Mouse (Mus musculus) cerebellum, postnatal 25 days (tissue): ENCODE data around the gene Ccl11.
A peak's percentile ranks its signal among the peaks of the same experiment; 100 is the strongest.

ENCODE experiments used
- DNase-seq, 2 experiments: peaks; one replicate each; pipeline ENCODE4 v3.0.0; 2021; ENCODE audit warnings: mixed read lengths in 2 of 2

Ccl11 gene

DNA sequence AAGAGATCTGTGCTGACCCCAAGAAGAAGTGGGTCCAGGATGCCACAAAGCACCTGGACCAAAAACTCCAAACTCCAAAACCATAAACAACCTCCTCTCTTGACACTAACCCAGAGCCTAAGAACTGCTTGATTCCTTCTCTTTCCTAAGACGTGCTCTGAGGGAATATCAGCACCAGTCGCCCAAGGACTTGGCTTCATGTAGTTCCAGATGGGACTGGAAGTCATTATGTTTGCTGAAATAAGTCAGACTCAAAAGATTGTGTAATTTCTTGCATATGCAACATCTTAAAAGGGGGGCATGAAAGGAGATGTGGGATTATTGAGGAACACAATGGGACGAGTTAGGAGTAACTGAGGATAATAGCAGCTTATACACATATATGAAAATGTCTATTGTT is 4.6 kb downstream of the Ccl11 start:
- no peak for DNase-seq

DNA sequence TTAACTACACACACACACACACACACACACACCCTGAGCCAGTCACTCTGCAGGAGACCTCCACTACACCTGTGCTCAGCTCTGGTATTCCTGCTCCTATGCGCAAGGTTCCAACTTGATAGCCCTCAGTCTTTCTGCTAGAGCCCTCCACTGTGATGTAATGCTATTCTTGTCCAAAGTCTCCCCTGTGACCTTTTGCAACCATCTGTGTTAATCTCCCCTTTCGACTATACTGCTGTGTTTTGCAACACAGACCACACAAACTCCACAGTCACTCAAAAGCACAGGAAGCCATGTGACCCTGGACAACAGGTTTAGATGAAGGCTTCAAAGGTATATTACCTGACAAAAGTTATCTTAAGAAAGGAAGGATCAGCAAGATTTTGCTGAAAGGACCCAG is 5.8 kb downstream of the Ccl11 start:
- DNase-seq: no peak

DNA sequence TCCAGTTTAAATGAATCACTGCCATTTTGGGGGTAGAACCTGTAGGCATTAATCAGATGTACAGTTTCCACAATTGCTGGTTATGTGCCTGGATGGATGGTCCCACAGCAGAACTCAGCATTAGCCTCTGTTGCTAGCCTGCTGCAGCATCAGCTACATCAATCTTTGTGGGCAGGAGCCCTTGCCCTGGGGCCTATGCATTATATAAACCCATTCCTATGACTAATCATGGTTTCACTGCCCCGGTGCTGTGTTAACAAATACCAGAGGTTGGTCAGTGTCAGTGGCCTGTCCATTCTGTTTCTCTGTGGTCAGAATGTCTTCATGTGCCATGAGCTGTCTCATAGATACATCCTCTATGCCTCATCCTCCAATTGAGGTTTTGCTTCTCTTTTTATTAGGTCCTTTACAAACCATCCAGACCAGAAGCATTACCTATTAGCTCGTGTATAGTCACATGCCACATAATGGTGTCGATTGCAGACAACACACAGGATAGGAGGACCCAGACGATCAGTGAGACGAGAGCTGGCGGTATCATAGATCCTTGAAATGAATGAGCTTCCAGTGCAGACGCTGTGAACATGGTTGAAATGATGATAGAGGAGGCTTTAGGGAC is 9.4 kb downstream of the Ccl11 start:
- DNase-seq: no peak

DNA sequence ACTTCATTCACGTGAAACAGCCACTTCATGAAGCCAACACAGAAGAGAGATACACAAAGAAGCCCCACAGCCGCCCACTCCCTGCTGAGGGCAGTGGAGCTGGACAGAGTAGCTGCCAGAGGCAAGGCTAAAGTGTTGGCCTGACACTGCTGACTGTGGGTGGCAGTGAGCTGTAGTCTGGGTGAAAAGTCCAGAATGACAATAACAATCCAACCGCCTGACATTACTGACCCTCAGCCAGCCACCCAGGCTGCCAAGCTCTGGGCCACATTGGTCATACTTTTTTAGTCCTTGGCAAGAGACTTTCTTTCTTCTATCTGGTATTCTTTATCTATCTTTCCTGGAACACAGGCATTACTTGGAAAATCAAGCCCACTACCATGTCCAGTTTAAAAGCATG is 13.5 kb downstream of the Ccl11 start:
- DNase-seq: peak in 1 of 2 experiments; percentile 4

DNA sequence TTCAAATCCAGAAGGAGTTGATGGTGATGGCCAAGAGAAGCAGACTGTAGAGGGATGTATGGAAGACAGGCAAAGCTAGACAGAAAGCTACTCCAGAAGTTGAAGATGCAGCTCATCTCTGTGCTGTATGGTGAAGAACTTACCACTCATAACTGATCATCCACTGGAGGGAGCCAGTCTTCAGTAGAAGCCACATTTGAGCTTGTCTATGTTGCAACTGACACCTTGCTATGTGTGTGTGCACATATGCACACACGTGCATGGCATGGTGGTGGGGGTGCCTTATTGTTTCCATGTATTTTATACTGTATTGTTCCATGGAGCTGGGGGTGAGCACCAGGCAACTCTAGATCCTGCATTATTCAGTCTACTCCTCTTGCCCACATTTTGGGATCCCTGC is 14.8 kb downstream of the Ccl11 start:
- no peak for DNase-seq

DNA sequence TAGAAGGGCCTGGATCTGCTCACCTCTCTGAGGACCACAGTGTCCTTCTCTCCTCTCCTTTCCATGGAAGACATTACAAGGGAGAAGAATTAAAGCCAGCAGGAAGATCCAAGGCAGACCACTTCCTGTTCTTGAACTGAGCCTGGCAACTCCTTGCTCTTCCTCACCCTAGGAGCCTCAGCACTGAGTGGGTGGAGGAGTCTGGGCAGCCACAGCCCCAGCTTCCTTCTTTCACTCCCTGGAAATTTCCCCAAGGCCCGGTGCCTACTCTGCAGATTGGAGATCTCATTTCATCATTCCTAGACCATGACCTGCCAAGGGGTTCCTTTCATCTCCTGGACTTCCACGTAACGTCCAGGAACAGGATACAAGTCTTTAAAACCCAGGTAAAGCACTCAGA is 15.4 kb downstream of the Ccl11 start:
- DNase-seq: no peak

DNA sequence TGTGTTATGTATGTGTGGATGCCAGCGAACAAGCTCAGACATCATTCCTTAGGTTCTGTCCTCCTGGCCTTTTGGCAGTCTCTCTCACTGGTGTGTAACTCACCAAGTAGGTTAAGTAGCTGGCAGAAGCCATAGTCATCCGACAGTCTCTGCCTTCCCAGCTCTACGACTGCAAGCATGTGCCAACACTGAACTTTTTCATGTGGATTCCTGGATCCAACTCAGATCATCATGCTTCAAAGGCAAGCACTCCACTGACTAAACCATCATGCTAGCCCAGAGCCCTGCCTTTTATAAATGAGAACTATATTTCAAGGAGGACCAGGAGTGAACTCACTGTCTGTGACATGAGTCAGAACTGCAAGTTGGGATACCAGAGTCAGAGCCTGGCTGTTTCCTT is 16.1 kb downstream of the Ccl11 start:
- no peak for DNase-seq

DNA sequence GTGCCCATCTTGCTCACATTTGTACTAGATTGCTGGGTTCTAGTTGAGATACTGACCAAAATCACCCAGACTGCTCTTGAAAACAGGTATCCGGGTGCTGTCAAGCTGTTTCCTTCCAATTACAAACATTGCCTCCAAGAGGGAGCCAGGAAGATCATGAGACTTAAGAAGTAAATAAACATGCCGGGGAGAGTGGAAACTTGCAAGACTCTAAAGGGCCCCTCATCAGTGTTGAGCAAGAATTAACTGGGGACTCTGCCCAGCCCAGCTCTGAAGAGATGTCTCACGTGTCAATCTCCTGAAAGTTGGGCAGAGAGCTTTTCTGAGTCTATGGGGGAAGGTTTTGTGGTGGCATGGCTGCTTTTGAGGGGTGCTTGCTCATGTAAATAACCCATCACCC is 19.4 kb downstream of the Ccl11 start:
- no peak for DNase-seq

DNA sequence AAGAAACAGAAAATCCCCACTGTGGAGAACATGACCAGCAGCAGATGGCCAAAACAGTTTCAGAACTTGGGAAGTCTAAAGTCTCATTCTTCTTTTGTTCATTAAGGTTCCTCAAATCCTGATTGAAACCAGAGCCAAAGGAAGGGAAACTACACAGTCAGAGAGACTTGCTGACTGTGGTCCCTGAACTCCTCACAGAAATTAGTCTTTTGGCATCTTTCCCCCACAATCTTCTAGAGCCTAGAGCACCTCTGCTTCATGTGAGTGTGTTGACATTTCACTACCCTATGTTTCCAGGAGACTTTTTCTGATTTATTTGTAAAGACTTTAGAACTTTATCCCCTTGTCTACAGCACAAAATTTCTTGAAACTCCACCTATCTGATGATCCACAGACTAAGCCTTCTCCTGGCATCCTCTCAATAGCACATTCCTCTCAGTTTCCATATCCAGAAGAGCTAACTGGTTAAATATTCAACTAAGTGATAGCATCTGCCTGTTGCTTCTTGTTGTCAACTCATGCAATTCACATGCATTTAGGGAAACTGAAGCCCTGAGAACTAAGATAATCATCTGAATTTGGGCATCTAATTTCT is 20.6 kb downstream of the Ccl11 start:
- no peak for DNase-seq

DNA sequence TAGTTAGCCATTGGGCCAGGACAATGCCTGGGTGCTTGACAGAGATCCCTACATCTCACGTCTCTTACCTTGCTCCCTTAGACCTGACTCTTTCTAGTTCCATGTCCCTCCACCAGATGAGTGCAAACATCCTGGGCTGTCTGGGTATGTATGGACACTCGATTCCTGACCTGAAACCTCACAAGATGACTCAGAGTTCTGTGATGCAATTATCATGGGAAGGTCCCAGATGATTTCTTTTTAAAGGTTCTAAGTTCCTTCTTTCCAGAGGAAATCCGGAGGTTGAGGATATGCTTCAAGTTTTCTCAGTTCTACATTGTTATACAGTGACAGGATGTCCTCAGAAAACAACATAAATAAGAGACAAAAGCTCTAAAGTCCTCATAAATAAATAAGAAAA is 23.2 kb downstream of the Ccl11 start:
- no peak for DNase-seq

DNA sequence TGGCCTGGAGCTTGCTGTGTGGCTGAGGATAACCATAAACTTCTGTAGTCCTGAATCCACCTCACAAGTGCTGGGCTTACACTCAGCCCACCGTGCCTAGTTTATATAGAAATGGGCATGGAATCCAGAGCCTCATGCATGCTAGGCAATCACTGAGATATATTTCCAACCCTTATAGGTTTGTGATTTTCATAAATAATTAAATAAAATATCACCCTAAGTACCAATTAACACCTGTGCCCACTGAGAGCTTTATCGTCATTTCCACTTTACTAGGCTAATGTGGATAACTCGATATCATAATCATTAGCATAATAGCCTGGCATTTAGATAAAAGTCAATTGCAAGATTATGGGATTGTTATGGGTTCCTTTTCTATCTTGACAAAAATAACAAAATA is 26.7 kb downstream of the Ccl11 start:
- no peak for DNase-seq

DNA sequence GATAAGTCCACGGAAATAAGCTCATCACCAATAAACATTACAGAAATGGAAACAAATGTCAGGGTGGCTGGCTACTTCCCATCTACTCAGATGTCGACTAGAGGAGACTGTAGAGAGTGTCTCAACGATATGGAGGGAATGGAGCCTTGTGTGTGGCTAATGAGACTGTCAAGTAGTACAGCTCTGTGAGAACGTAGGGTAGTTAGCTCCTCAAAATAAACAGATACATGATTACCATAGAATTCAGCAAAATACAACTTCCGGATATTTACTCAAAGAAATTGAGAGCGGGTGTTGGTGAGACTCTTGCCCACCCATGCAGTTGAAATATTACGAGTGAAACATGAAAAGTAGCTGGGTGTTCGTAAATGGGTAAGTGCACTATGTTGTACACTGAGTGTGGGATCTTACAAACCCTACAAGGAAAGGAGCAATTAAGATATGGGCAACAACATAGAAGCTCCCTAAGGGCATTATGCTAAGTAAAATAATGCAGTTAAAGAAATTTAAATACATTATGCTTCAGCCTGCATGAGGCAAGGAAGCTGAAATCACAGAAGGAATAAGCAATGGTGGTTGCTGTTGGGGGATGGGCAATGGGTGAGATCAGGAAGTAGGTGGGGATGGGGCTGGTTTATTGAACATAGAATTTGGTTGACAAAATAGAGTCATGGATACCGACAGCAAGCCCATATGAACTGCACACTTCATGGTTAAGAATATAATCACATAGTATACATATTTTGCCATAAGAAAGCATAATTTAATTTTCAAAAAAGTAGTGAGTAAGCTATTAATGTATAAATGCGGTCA is 42.1 kb downstream of the Ccl11 start:
- no peak for DNase-seq

DNA sequence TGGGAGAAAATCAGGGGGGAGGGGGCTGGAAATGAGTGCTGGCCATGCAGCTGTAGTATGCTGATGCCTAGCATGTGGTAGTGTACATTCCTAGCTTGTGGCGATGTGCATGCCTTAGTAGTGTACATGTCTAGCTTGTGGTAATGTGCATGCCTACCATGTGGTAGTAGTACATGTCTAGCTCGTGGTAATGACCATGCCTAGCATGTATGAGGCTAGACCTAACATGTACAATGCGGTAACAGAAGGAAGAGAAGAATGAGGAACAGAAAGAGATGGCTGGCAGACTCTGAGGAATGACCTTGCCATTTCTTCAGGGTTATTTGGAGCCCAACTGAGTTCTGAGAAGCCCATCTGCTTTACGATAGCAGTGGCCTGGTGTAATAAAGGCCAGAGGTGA is 43.5 kb downstream of the Ccl11 start:
- DNase-seq: no peak

DNA sequence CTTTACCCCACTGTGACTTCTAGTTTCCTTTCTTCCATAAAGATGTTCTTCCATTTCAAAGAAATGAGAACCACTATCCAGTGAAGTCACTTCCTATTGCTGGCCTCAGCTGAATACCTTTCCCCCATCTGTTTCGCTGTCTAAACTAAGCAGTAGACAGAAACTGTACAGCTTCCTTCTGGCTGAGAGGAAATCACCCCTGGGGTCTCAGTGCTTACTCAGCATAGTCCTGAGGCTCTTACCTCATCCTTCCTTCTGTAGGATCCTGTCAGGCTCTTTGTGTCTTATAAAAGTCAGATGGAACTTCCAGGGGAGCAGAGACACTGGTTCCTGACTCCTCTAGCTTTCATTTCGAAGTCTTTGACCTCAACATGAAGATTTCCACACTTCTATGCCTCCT is 43.9 kb downstream of the Ccl11 start, which contains the start of gene Ccl12:
Gene Ccl12 (plus strand): TSS at position 317 of the 400 bp plus-strand sequence.
- no peak for DNase-seq

DNA sequence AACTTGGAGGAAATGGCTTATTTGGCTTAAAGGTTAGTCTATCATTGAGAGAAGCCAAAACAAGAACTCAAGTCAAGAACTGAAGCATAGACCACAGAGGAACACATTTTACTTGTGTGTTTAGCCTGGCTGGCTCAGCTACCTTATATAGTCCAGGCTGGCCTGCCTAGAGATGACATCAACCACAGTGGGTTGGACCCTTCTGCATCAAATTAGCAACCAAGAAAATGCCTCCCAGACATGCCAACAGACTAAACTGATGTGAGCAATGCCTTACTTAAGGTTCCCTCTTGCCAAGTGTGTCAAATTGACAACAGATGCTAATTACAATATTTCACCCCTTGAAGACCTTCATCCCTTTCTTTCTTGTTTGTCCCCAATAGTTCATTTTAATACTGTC is 52.0 kb downstream of the Ccl11 start:
- DNase-seq: no peak

DNA sequence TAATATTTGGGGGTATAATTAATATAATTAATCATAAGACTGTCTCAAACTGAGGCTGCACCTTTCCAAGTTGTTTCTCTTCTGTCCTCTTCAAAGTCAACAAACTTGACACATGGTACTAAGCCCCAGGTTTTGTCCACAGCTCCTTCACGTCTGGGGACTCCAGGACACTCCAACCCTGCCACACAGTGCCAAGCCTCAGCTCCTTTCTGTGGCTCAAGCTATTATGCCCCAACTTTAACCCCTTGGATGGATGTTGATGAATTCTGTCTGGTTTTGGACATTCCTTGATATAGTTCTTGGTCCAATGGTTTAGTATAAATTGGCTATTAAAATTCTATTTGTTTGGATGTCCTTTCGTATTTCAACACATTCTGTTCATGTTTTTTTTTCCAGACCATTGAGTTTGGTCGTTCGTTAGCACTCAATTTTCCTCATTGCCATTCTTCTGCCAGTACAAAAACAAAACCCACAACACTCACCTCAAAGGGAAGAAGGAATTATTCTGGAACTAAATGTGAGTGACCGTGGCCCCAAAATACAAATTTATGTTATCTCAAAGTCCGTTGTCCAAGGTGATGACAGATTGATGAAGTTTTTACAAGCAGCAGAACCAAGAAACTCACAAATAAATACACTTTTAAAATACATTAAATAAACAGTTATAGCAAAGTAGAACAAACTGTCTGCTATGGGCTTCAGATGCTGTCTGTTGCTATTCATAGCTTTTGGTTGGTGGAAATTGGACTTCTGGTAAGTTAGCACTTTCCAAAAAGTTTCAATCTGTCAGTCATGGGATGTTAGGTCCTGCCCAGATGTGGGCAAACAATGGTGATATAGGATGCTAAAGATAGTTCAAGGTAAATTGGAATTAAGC is 53.0 kb downstream of the Ccl11 start:
- no peak for DNase-seq
